Mouse (Mus musculus) embryo, embryonic 10.5 days (tissue): ENCODE data around the gene 1700123O20Rik.

Source experiments
- DNase-seq: peaks from one replicate; pipeline ENCODE4 v3.0.0-alpha.2; 2015; ENCODE audit warnings: low spot score

Gene 1700123O20Rik

GRCm38 (mm10) chr14:54686063-54686521, at the start of gene 1700123O20Rik:
1700123O20Rik (plus strand) TSS chr14:54686216.
- DNase-seq: peak; percentile 94

GRCm38 (mm10) chr14:54636954-54637353, 49.1 kb upstream of the 1700123O20Rik start:
- DNase-seq: peak; percentile 70

GRCm38 (mm10) chr14:54638210-54638609, 47.8 kb upstream of the 1700123O20Rik start:
- no peak for DNase-seq

GRCm38 (mm10) chr14:54640121-54640520, 45.9 kb upstream of the 1700123O20Rik start:
- DNase-seq: peak; percentile 30

GRCm38 (mm10) chr14:54640946-54641304, 45.1 kb upstream of the 1700123O20Rik start, which contains the start of gene Gm17606:
Gm17606 (plus strand) TSS chr14:54640952.
- no peak for DNase-seq

GRCm38 (mm10) chr14:54641305-54641969, 44.6 kb upstream of the 1700123O20Rik start, which contains the start of gene Cdh24:
Cdh24 (minus strand) TSS chr14:54641364.
- peak; percentile 98 for DNase-seq

GRCm38 (mm10) chr14:54642224-54642944, 43.6 kb upstream of the 1700123O20Rik start:
- no peak for DNase-seq

GRCm38 (mm10) chr14:54643011-54643410, 43.0 kb upstream of the 1700123O20Rik start:
- no peak for DNase-seq

- DNase-seq: no peak
Observed at GRCm38 (mm10) chr14:54644294-54644693, 41.7 kb upstream of the 1700123O20Rik start.

GRCm38 (mm10) chr14:54646455-54646854, 39.6 kb upstream of the 1700123O20Rik start:
- DNase-seq: no peak

- peak; percentile 8 for DNase-seq
Observed at GRCm38 (mm10) chr14:54646898-54647636, 38.9 kb upstream of the 1700123O20Rik start.

GRCm38 (mm10) chr14:54647900-54648299, 38.1 kb upstream of the 1700123O20Rik start:
- DNase-seq: no peak

- DNase-seq: peak; percentile 99
Observed at GRCm38 (mm10) chr14:54650621-54651454, 35.2 kb upstream of the 1700123O20Rik start.

- DNase-seq: no peak
Observed at GRCm38 (mm10) chr14:54651556-54651955, 34.5 kb upstream of the 1700123O20Rik start.

GRCm38 (mm10) chr14:54652787-54653186, 33.2 kb upstream of the 1700123O20Rik start:
- peak; percentile 40 for DNase-seq

GRCm38 (mm10) chr14:54653496-54653895, 32.5 kb upstream of the 1700123O20Rik start:
- DNase-seq: peak; percentile 95

GRCm38 (mm10) chr14:54660009-54660408, 26.0 kb upstream of the 1700123O20Rik start:
- DNase-seq: no peak

- DNase-seq: no peak
Observed at GRCm38 (mm10) chr14:54664477-54665222, 21.4 kb upstream of the 1700123O20Rik start.

GRCm38 (mm10) chr14:54669381-54669780, 16.6 kb upstream of the 1700123O20Rik start:
- DNase-seq: peak; percentile 64

GRCm38 (mm10) chr14:54674317-54674716, 11.7 kb upstream of the 1700123O20Rik start:
- no peak for DNase-seq

- no peak for DNase-seq
Observed at GRCm38 (mm10) chr14:54676290-54676689, 9.7 kb upstream of the 1700123O20Rik start.
